Mouse (Mus musculus) frontal cortex, postnatal 10 days (tissue): ENCODE measurements around the gene Ksr1.

Source experiments
- DNase-seq, 2 experiments: peaks; one replicate each; pipeline ENCODE4 v3.0.0; 2022; ENCODE audit warnings: low spot score in 2 of 2, mixed read lengths in 1 of 2

The Ksr1 gene

GRCm38 (mm10) chr11:79148783-79149182 lies 2.6 kb upstream of the Ksr1 start:
- no peak for DNase-seq

- peak in 1 of 2 experiments; percentile 49 for DNase-seq
Observed at GRCm38 (mm10) chr11:79145283-79146265, 633 bp downstream of the Ksr1 start.

GRCm38 (mm10) chr11:79144741-79145140 lies 1.5 kb downstream of the Ksr1 start:
- no peak for DNase-seq

GRCm38 (mm10) chr11:79144043-79144591 lies 2.1 kb downstream of the Ksr1 start:
- DNase-seq, result no peak

GRCm38 (mm10) chr11:79143322-79143721 lies 2.9 kb downstream of the Ksr1 start:
- DNase-seq, result no peak

- DNase-seq, result no peak
Observed at GRCm38 (mm10) chr11:79142381-79142780, 3.8 kb downstream of the Ksr1 start.

- DNase-seq, result no peak
Observed at GRCm38 (mm10) chr11:79141235-79142109, 4.7 kb downstream of the Ksr1 start.

- no peak for DNase-seq
Observed at GRCm38 (mm10) chr11:79140511-79140888, 5.7 kb downstream of the Ksr1 start.

- no peak for DNase-seq
Observed at GRCm38 (mm10) chr11:79139878-79140510, 6.2 kb downstream of the Ksr1 start.

- DNase-seq, result no peak
Observed at GRCm38 (mm10) chr11:79138621-79139020, 7.6 kb downstream of the Ksr1 start.

GRCm38 (mm10) chr11:79137245-79137644 lies 9.0 kb downstream of the Ksr1 start:
- no peak for DNase-seq

GRCm38 (mm10) chr11:79135685-79136360 lies 10.4 kb downstream of the Ksr1 start:
- DNase-seq, result no peak

- DNase-seq, result no peak
Observed at GRCm38 (mm10) chr11:79135105-79135503, 11.1 kb downstream of the Ksr1 start.

GRCm38 (mm10) chr11:79134416-79135104 lies 11.6 kb downstream of the Ksr1 start:
- DNase-seq, result no peak

- no peak for DNase-seq
Observed at GRCm38 (mm10) chr11:79133961-79134360, 12.2 kb downstream of the Ksr1 start.

GRCm38 (mm10) chr11:79133051-79133450 lies 13.2 kb downstream of the Ksr1 start:
- no peak for DNase-seq

GRCm38 (mm10) chr11:79131949-79132411 lies 14.2 kb downstream of the Ksr1 start:
- no peak for DNase-seq

- no peak for DNase-seq
Observed at GRCm38 (mm10) chr11:79129388-79130356, 16.5 kb downstream of the Ksr1 start.

GRCm38 (mm10) chr11:79128233-79128632 lies 18.0 kb downstream of the Ksr1 start:
- no peak for DNase-seq
